Mouse (Mus musculus) right cerebral cortex, postnatal 25 days (tissue): ENCODE measurements at regions not wholly inside any gene's neighbourhood (a gene's known extent, or its start where the extent isn't known, plus 50 kb on each side); places are given as distances from the start of the nearest gene placed in this dataset.

Source experiments
- DNase-seq: peaks from one replicate; pipeline ENCODE4 v3.0.0; 2022

- no peak for DNase-seq
Observed at GRCm38 (mm10) chr8:15244770-15245485, 199.1 kb upstream of the BB014433 start.

GRCm38 (mm10) chr8:15235410-15235809 is 189.5 kb upstream of the BB014433 start:
- no peak for DNase-seq

- no peak for DNase-seq
Observed at GRCm38 (mm10) chr8:15233241-15233640, 187.4 kb upstream of the BB014433 start.

DNA sequence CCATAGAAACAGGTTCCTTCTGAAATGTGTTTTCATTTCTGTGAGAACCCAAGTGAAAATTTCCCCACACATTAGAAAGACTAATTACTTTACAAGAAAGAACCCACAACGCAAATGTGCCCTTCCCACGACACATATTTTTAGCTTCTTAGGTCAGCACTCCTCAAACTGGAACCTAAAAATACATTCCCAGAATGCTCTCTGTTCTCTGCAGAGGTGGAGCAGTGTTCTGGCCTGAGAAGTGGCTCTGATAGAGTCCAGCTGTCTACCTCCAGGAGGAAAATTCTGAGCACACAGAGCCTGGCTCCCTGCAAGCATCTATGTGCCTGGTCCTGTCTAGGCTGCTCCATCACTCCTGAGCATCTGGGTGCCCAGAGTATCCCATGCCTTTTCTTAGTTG is 184.3 kb upstream of the BB014433 start:
- DNase-seq, result peak; percentile 30

- peak; percentile 49 for DNase-seq
Observed at GRCm38 (mm10) chr8:15221211-15221912, 175.5 kb upstream of the BB014433 start.

DNA sequence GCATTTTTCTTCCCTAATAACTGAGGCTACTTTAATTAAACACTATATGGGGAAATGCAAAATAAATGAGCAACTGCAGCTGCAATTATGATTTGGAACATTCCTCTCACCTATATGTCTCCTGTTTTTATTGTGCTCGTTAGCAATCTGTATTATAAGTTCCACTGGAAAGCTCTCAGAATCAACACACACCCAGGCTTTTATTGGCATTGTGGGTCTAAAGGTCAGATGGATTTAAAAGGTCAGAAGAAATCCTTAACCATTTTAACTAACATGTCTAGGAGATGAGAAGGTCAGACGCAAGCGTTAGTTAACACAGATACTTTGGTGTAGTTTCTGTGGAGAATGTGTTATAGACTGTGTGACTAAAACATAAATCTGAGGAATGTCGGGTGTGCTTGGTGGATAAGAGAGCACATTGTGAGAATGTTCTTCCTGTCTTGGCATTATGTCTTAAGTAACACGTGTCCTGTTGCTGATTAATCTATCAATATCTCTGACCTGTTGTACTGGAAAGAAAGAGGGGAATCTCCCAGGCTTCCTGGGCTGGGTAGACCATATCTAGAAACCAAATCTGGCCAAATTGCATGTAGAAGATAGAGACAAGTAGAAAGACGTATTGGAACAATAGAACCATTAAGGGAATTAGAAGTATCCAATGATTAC is 164.1 kb upstream of the BB014433 start:
- no peak for DNase-seq

DNA sequence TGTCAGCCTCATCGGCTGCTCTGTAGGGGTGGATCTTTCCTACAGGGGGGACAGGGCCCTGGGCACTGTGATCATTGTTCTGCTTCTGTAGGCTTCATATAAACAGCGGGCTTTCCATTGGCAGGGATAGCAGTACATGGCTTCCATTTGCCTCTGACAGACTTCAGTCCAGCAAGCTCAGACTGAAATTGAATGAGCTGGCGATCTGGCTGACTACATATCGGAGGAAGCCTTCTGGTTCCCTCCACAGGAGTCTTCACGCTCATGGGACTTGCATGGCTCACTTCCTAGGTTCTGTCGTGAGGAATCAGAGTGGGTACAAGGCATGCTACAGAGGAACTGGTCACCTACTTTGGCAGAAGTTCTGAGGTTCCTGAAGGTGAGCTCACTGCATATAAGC is 155.7 kb upstream of the BB014433 start:
- DNase-seq, result no peak

GRCm38 (mm10) chr8:15190708-15191107 is 144.8 kb upstream of the BB014433 start:
- DNase-seq, result no peak

GRCm38 (mm10) chr8:15189079-15189612 is 143.3 kb upstream of the BB014433 start:
- no peak for DNase-seq
